8 mouse cellular contexts compared by ENCODE assay signal in genomic region chr5:143621893-143622622, GRCm38 (mm10). TPM values are rescaled to one million over a fixed set of nuclear protein-coding genes. Genes with fewer than 3 reads are reported as not detected.
DNase-seq lines count a peak whose midpoint lies in the region; ATAC-seq lines count a peak whose summit lies in the region.

Gene Cyth3, plus strand, starts transcription at chr5:143622447.

- H3K4me1 ChIP-seq in hindbrain, embryonic 11.5 days (replicated peaks; ENCODE audit: control insufficient read depth, insufficient read depth, low read length) = peaks cover 2% of the 10 kb centered on the region; the same call in 1 of the 2 replicates

- H3K27ac ChIP-seq in hindbrain, embryonic 11.5 days (ENCODE audit: low read depth, low read length) = peak within 1 kb of the TSS; percentile 63

- ATAC-seq in hindbrain, embryonic 11.5 days (ENCODE audit: low FRiP score) = peak; percentile 95

- H3K36me3 ChIP-seq in hindbrain, embryonic 11.5 days (ENCODE audit: control insufficient read depth, insufficient read depth, low read length) = no peaks in the 10 kb centered on the region

- H3K27me3 ChIP-seq in hindbrain, embryonic 11.5 days (ENCODE audit: control insufficient read depth, insufficient read depth, low read length) = no peaks in the 10 kb centered on the region

- peak; percentile 97 for DNase-seq in MN1 (ENCODE audit: low spot score)
- peak; percentile 94 for DNase-seq in cerebellum, adult 9-10 months
- peak; percentile 89 to 95 for DNase-seq in frontal cortex, adult 2 months (ENCODE audit: extremely low spot score in 1 of 2, low spot score in 1 of 2)
- DNase-seq in hindbrain, embryonic 11.5 days (ENCODE audit: low spot score) = peak; percentile 98
- DNase-seq in layer of hippocampus, postnatal 14 days (ENCODE audit: low spot score in 2 of 2) = peak; percentile 94
- DNase-seq in lung, postnatal 14 days = peak; percentile 97
- peak; percentile 76 for DNase-seq in retina, adult 2 months (ENCODE audit: low read depth, low spot score)
- DNase-seq in thymus, postnatal 36 days = peak; percentile 94 to 96

- peak within 1 kb of the TSS; percentile 83 for H3K4me2 ChIP-seq in hindbrain, embryonic 11.5 days (replicated peaks; ENCODE audit: low read depth, low read length)

- WGBS in hindbrain, embryonic 11.5 days = 8% methylated on average over 43 of the region's 46 CpGs

- peak within 1 kb of the TSS; percentile 82 for H3K4me3 ChIP-seq in hindbrain, embryonic 11.5 days (ENCODE audit: low read depth, low read length)

- H3K9me3 ChIP-seq in hindbrain, embryonic 11.5 days (ENCODE audit: control insufficient read depth, low read length) = no peaks in the 10 kb centered on the region

- H3K9ac ChIP-seq in hindbrain, embryonic 11.5 days (ENCODE audit: low read depth, low read length) = peak within 1 kb of the TSS; percentile 84

RNA-seq across cellular contexts. Expression of gene Cyth3, which starts in this region (rescaled TPM):
- 28.5 and 29.1 TPM in 2 replicates for polyA plus RNA-seq in frontal cortex, adult 2 months (2012; rRNA removed)
- 30.3 and 33.4 TPM in 2 replicates for polyA plus RNA-seq in hindbrain, embryonic 11.5 days (2014; fragmentation: Nextera tagmentation; extraction: Ambion mirVana)
- total RNA-seq in layer of hippocampus, postnatal 14 days (2021) = 10 to 100 TPM; 48.1 to 52.4 TPM

Comparison
In these comparisons a context has a peak if more than half of its experiments do, and no peak if none do; other contexts are left out.
1. Peak in every context shown above with its lines: DNase-seq, ATAC-seq, H3K4me3 ChIP-seq and H3K27ac ChIP-seq.